Comparison of ENCODE assay signal across 22 mouse cellular contexts in genomic region chr9:77252761-77253160, GRCm38 (mm10).
DNase-seq lines count a peak whose midpoint lies in the region; ATAC-seq and TF ChIP-seq lines count a peak whose summit lies in the region.
"Had no signal": no experiment of that assay in that cellular context is flagged by ENCODE, and none has a peak within 500 bp of the region (broad histone marks: within the 10 kb centered on the region; RNA-seq: fewer than 3 reads in every experiment).

No protein-coding gene starts in this region.

- 78% methylated on average over 4 of the region's 4 CpGs for WGBS in forebrain, postnatal 0 days
- 96% methylated on average over 4 of the region's 4 CpGs for WGBS in forebrain, embryonic 11.5 days

- TF ChIP-seq CTCF in forebrain, postnatal 0 days (IDR thresholded peaks at IDR 0.05; ENCODE audit: low read depth): no peak
- no peak for TF ChIP-seq CTCF in layer of hippocampus, adult 2 months (conservative IDR thresholded peaks at IDR 0.05)

- H3K36me3 ChIP-seq in forebrain, postnatal 0 days (ENCODE audit: insufficient read depth): no peaks in the 10 kb centered on the region
- no peaks in the 10 kb centered on the region for H3K36me3 ChIP-seq in forebrain, embryonic 11.5 days (ENCODE audit: control insufficient read depth, insufficient read depth, low read length)
- H3K36me3 ChIP-seq: embryonic facial prominence, embryonic 12.5 days; embryonic facial prominence, embryonic 15.5 days; hindbrain, embryonic 10.5 days; hindbrain, embryonic 13.5 days; intestine, embryonic 15.5 days had no signal

- H3K4me3 ChIP-seq in forebrain, postnatal 0 days (ENCODE audit: low read depth, low read length): no peak overlapping the region
- H3K4me3 ChIP-seq in forebrain, embryonic 11.5 days (ENCODE audit: low read depth, low read length): no peak overlapping the region
- no peak overlapping the region for H3K4me3 ChIP-seq in layer of hippocampus, adult 2 months
- H3K4me3 ChIP-seq: embryonic facial prominence, embryonic 12.5 days; embryonic facial prominence, embryonic 15.5 days; hindbrain, embryonic 10.5 days; hindbrain, embryonic 13.5 days; intestine, embryonic 15.5 days had no signal

- H3K27ac ChIP-seq in forebrain, postnatal 0 days (ENCODE audit: low read depth, low read length): no peak overlapping the region
- no peak overlapping the region for H3K27ac ChIP-seq in forebrain, embryonic 11.5 days (ENCODE audit: low read depth, low read length)
- peak overlapping the region; percentile 89 for H3K27ac ChIP-seq in layer of hippocampus, adult 2 months
- H3K27ac ChIP-seq: embryonic facial prominence, embryonic 12.5 days; embryonic facial prominence, embryonic 15.5 days; hindbrain, embryonic 10.5 days; hindbrain, embryonic 13.5 days; intestine, embryonic 15.5 days had no signal

- no peaks in the 10 kb centered on the region for H3K27me3 ChIP-seq in forebrain, postnatal 0 days (ENCODE audit: insufficient read depth, low read length)
- H3K27me3 ChIP-seq in forebrain, embryonic 11.5 days (ENCODE audit: control insufficient read depth, insufficient read depth, low read length): no peaks in the 10 kb centered on the region
- H3K27me3 ChIP-seq: embryonic facial prominence, embryonic 12.5 days; embryonic facial prominence, embryonic 15.5 days; hindbrain, embryonic 13.5 days; intestine, embryonic 15.5 days had no signal

- no peaks in the 10 kb centered on the region for H3K4me1 ChIP-seq in forebrain, postnatal 0 days (ENCODE audit: insufficient read depth)
- H3K4me1 ChIP-seq in forebrain, embryonic 11.5 days (replicated peaks; ENCODE audit: control insufficient read depth, insufficient read depth, low read length): no peaks in the 10 kb centered on the region
- H3K4me1 ChIP-seq: embryonic facial prominence, embryonic 12.5 days; embryonic facial prominence, embryonic 15.5 days; hindbrain, embryonic 10.5 days; hindbrain, embryonic 13.5 days; intestine, embryonic 15.5 days had no signal

- H3K4me2 ChIP-seq in forebrain, postnatal 0 days (ENCODE audit: low read depth): no peak overlapping the region
- H3K4me2 ChIP-seq in forebrain, embryonic 11.5 days (ENCODE audit: low read depth, low read length, severe bottlenecking): no peak overlapping the region
- H3K4me2 ChIP-seq: embryonic facial prominence, embryonic 12.5 days; embryonic facial prominence, embryonic 15.5 days; heart, embryonic 11.5 days; hindbrain, embryonic 13.5 days; intestine, embryonic 15.5 days had no signal

- intact Hi-C loops in heart, postnatal 14 days (cut with DNase I): no loop called here

- DNase-seq in forebrain, postnatal 0 days: no peak
- no peak for DNase-seq in forebrain, embryonic 11.5 days (ENCODE audit: low spot score)
- DNase-seq in layer of hippocampus, adult 2 months (ENCODE audit: low spot score in 2 of 2): no peak
- DNase-seq in layer of hippocampus, adult 18-20 months (ENCODE audit: low spot score in 2 of 2): no peak
- peak; percentile 60 for DNase-seq in gonadal fat pad, adult 2 months (ENCODE audit: low read depth)
- no peak for DNase-seq in heart, postnatal 14 days
- DNase-seq: adrenal gland, adult 2 months; adrenal gland, postnatal 14 days; cerebellum, adult 11 months; cerebellum, adult 9-11 months; cerebellum, postnatal 25 days; gastrocnemius, postnatal 10 days; gastrocnemius, postnatal 36 days; kidney, adult 11 months had no signal

- peak; percentile 7; the same call in 1 of the 2 replicates for ATAC-seq in forebrain, postnatal 0 days
- no peak for ATAC-seq in forebrain, embryonic 11.5 days (replicated peaks; ENCODE audit: low FRiP score)
- ATAC-seq: CD4-positive, CD25-positive, alpha-beta regulatory T cell, adult 4 months; hindbrain, embryonic 16.5 days; intestine, embryonic 15.5 days had no signal

- no peak overlapping the region for H3K9ac ChIP-seq in forebrain, postnatal 0 days
- H3K9ac ChIP-seq in forebrain, embryonic 11.5 days (ENCODE audit: low read length): no peak overlapping the region
- H3K9ac ChIP-seq: embryonic facial prominence, embryonic 12.5 days; embryonic facial prominence, embryonic 15.5 days; hindbrain, embryonic 13.5 days; intestine, embryonic 15.5 days had no signal

- H3K9me3 ChIP-seq in forebrain, postnatal 0 days (ENCODE audit: low read length): no peaks in the 10 kb centered on the region
- no peaks in the 10 kb centered on the region for H3K9me3 ChIP-seq in forebrain, embryonic 11.5 days (ENCODE audit: control insufficient read depth, low read length)
- H3K9me3 ChIP-seq: embryonic facial prominence, embryonic 12.5 days; embryonic facial prominence, embryonic 15.5 days; hindbrain, embryonic 10.5 days; hindbrain, embryonic 13.5 days; intestine, embryonic 15.5 days had no signal
